Mouse (Mus musculus): ENCODE data around the gene Gpc5. TPM values are rescaled to one million over a fixed set of nuclear protein-coding genes. Genes with fewer than 3 reads are reported as not detected.
A peak's percentile ranks its signal among the peaks of the same experiment; 100 is the strongest.

Gpc5 gene
- polyA plus RNA-seq, 1 experiment from 2014 or later: 0.05 TPM

DNA sequence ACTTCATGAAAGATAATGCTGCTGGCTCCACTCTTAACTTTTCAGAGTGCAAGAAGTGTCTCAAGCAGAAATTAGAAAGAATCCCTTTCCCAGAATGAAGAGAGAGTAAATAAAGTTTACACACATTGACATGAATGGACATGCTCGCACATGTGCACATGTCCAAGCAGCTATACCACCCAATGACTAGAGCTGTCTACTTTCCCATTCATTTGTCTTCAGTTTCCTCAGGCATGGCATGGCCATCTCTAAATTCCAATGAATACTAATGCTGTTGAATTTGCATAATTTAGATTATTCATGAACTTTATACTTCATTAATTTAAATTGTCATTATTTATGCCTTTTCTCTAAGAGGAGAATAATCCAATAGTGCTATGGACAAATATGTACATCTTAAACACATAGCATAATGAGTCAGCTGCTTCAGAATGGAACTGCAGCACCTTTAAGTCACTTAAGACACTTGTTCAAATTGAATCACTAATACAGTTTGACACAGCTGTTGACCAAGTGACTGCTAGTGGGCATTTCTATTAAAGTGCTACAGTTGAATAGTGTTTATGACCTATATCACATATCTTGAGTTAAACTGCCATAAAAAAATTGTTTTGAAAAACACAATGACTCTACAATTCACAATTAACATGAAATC lies 752.9 kb downstream of the Gpc5 start:
- Histone ChIP-seq H3K9me3 (replicated peaks; ENCODE audit: control insufficient read depth, low read length) (no peaks in the 10 kb centered on the region), H3K27ac (ENCODE audit: low read length) (no peak overlapping the region), H3K36me3 (ENCODE audit: control insufficient read depth, insufficient read depth) (no peaks in the 10 kb centered on the region), H3K4me1 (ENCODE audit: control insufficient read depth, low read depth, low read length) (no peaks in the 10 kb centered on the region), H3K9ac (ENCODE audit: low read depth, low read length) (no peak overlapping the region), H3K4me3 (ENCODE audit: low read depth, low read length) (no peak overlapping the region), H3K4me2 (ENCODE audit: low read depth, low read length) (no peak overlapping the region), H3K27me3 (ENCODE audit: control insufficient read depth, insufficient read depth, low read depth, low read length) (no peaks in the 10 kb centered on the region)
- ATAC-seq (ENCODE audit: low read depth): no peak
- WGBS (ENCODE audit: insufficient replicate concordance): 67% methylated on average over 1 of the region's 1 CpGs

DNA sequence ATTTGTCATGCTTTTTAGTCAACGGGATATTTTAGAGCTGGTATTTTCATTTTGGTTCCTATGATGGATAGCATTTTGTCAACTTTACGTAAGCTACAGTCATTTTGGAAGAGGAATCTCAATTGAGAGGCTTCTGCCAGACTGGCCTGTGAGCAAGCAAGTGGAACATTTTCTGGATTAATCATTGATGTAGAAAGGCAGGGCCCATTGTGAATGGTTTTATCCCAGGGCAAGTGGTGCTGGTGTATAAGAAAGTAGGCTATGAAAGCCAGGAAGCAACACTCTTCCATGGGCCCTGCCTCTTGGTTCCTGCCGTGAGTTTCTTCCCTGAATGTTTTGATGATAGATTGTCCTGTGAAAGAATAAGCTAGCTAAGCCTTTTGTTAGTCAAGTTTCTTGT lies 777.1 kb downstream of the Gpc5 start:
- Histone ChIP-seq H3K36me3 (ENCODE audit: control insufficient read depth, insufficient read depth) (no peaks in the 10 kb centered on the region), H3K27ac (ENCODE audit: low read length) (no peak overlapping the region), H3K9me3 (replicated peaks; ENCODE audit: control insufficient read depth, low read length) (no peaks in the 10 kb centered on the region), H3K4me3 (ENCODE audit: low read depth, low read length) (no peak overlapping the region), H3K4me1 (ENCODE audit: control insufficient read depth, low read depth, low read length) (no peaks in the 10 kb centered on the region), H3K27me3 (ENCODE audit: control insufficient read depth, insufficient read depth, low read depth, low read length) (no peaks in the 10 kb centered on the region), H3K9ac (ENCODE audit: low read depth, low read length) (no peak overlapping the region), H3K4me2 (ENCODE audit: low read depth, low read length) (no peak overlapping the region)
- ATAC-seq (ENCODE audit: low read depth): no peak
- 63% methylated on average over 3 of the region's 3 CpGs for WGBS (ENCODE audit: insufficient replicate concordance)

DNA sequence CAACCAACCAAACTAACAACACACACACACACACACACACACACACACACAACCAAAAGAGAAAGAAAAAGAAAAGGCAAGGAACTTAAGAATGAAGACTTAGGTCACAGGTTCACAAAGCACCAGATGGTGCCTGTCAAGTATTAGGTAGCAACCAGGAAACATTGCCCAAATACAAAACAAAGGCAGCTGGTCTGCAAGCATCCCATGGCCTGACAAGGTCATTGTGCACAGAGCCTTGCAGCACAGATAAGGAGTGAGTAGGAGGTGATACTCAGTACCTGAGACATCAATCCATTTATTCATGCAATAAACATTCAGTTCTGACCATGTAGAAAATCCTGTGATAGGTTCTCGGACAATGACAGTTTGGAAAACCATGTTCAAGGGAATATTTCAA lies 884.0 kb downstream of the Gpc5 start:
- WGBS (ENCODE audit: insufficient replicate concordance): 68% methylated on average over 1 of the region's 1 CpGs
- Histone ChIP-seq H3K4me1 (ENCODE audit: control insufficient read depth, low read depth, low read length) (no peaks in the 10 kb centered on the region), H3K27ac (ENCODE audit: low read length) (no peak overlapping the region), H3K27me3 (ENCODE audit: control insufficient read depth, insufficient read depth, low read depth, low read length) (no peaks in the 10 kb centered on the region), H3K36me3 (ENCODE audit: control insufficient read depth, insufficient read depth) (no peaks in the 10 kb centered on the region), H3K4me3 (ENCODE audit: low read depth, low read length) (no peak overlapping the region), H3K9ac (ENCODE audit: low read depth, low read length) (no peak overlapping the region), H3K4me2 (ENCODE audit: low read depth, low read length) (no peak overlapping the region), H3K9me3 (replicated peaks; ENCODE audit: control insufficient read depth, low read length) (no peaks in the 10 kb centered on the region)
- ATAC-seq (ENCODE audit: low read depth): no peak

DNA sequence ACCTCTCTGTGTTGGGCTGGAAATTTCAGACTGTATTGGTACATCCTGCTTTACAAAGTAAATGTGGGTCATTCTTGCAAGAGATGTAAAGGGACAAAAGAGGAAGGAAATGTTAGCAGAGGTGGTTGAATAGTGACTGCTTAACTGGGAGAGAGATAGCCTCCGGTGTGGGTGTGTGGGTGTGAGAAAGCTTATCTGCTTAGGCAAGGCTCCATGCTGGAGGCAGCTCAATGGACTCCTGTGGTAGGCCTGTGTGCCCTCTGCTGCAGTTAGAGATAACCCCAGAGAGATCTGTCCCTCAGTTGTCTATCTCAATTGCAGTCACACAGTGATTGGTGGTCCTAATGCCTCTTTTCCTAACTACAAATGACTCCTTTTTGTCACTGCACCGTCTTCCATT lies 887.2 kb downstream of the Gpc5 start:
- no peak overlapping the region for H3K9ac ChIP-seq (ENCODE audit: low read depth, low read length)
- H3K4me1 ChIP-seq (ENCODE audit: control insufficient read depth, low read depth, low read length): no peaks in the 10 kb centered on the region
- H3K36me3 ChIP-seq (ENCODE audit: control insufficient read depth, insufficient read depth): no peaks in the 10 kb centered on the region
- no peaks in the 10 kb centered on the region for H3K27me3 ChIP-seq (ENCODE audit: control insufficient read depth, insufficient read depth, low read depth, low read length)
- peak; percentile 98 for ATAC-seq (ENCODE audit: low read depth)
- no peak overlapping the region for H3K27ac ChIP-seq (ENCODE audit: low read length)
- no peak overlapping the region for H3K4me2 ChIP-seq (ENCODE audit: low read depth, low read length)
- no peaks in the 10 kb centered on the region for H3K9me3 ChIP-seq (replicated peaks; ENCODE audit: control insufficient read depth, low read length)
- no peak overlapping the region for H3K4me3 ChIP-seq (ENCODE audit: low read depth, low read length)
- WGBS (ENCODE audit: insufficient replicate concordance): 8% methylated on average over 2 of the region's 2 CpGs

DNA sequence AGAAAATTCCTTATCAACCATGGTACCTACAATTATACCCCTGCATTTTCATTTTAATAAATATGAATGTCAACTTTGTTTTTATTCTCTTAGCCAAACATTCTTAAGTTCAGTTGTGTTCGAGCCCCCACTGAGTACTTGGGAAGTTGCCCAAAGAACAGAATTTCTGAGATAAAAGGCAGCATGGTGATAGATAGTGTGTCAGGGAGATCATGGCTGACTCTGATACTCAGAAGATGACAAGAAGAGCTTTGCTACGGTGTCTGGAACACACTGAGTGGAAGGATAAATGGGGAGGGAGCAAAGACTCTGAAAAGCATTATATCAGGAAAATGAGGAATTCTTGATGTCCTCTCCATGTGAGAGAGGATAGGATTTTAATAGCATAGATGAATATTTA lies 898.7 kb downstream of the Gpc5 start:
- WGBS (ENCODE audit: insufficient replicate concordance): 27% methylated on average over 2 of the region's 2 CpGs

DNA sequence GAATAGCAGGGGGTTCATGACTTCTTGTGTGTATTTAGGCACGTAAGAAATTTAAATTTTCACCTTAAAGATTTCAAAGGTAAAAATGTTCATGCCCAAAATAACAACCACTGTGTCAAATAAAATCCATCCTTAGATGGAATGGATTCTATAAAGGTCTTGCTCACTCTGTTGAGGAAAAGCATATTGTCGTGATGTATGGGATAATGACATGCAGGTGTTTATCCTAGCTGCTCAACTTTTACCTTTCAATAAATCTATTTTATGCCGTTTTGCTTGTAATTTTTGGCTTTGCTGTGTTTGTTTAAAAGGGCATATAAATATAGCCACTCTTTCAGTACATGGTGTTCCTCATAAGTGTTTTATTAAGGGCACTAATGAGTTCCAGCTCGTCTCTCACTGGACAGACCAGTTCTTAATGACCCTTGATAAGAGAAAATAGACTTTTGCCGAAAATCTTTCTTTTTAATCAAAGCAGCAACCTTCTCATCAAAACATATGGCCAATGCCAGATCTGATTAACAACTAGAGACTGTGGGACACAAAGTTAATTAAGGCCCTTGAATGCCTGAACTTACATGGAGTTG lies 901.6 kb downstream of the Gpc5 start:
- no peaks in the 10 kb centered on the region for H3K36me3 ChIP-seq (ENCODE audit: control insufficient read depth, insufficient read depth)
- no peak overlapping the region for H3K4me2 ChIP-seq (ENCODE audit: low read depth, low read length)
- H3K9me3 ChIP-seq (replicated peaks; ENCODE audit: control insufficient read depth, low read length): no peaks in the 10 kb centered on the region
- WGBS (ENCODE audit: insufficient replicate concordance): 54% methylated on average over 5 of the region's 5 CpGs
- no peak overlapping the region for H3K4me3 ChIP-seq (ENCODE audit: low read depth, low read length)
- no peak for ATAC-seq (ENCODE audit: low read depth)
- H3K4me1 ChIP-seq (ENCODE audit: control insufficient read depth, low read depth, low read length): no peaks in the 10 kb centered on the region
- H3K27ac ChIP-seq (ENCODE audit: low read length): no peak overlapping the region
- H3K27me3 ChIP-seq (ENCODE audit: control insufficient read depth, insufficient read depth, low read depth, low read length): no peaks in the 10 kb centered on the region
- no peak overlapping the region for H3K9ac ChIP-seq (ENCODE audit: low read depth, low read length)

More for the DNA sequence above, 898.7 kb downstream of the Gpc5 start:
- H3K4me3 ChIP-seq (ENCODE audit: low read depth, low read length): no peak overlapping the region
- H3K4me2 ChIP-seq (ENCODE audit: low read depth, low read length): no peak overlapping the region
- H3K9ac ChIP-seq (ENCODE audit: low read depth, low read length): no peak overlapping the region
- no peaks in the 10 kb centered on the region for H3K9me3 ChIP-seq (replicated peaks; ENCODE audit: control insufficient read depth, low read length)
- H3K4me1 ChIP-seq (ENCODE audit: control insufficient read depth, low read depth, low read length): no peaks in the 10 kb centered on the region
- ATAC-seq (ENCODE audit: low read depth): no peak
- H3K27ac ChIP-seq (ENCODE audit: low read length): no peak overlapping the region
- no peaks in the 10 kb centered on the region for H3K36me3 ChIP-seq (ENCODE audit: control insufficient read depth, insufficient read depth)
- H3K27me3 ChIP-seq (ENCODE audit: control insufficient read depth, insufficient read depth, low read depth, low read length): no peaks in the 10 kb centered on the region

DNA sequence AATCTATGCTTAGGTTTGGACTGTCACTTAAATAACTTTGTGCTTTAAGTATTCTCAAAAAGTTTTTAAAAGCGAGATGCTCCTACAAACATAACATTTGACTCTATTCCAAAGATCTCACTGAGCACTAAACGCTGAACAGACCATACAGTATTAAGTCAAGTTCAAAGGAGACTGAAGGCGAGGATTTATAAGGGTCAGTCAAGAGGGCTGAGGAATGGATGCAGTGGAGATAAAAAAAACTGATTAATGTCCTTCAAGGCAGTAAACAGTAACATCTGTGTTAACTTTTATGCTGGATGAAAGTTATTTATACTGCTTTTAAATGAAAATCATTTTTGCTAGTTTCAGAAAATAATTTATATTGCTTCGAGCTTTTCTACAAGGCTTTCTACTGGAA lies 906.9 kb downstream of the Gpc5 start:
- Histone ChIP-seq H3K4me2 (ENCODE audit: low read depth, low read length) (no peak overlapping the region), H3K9me3 (replicated peaks; ENCODE audit: control insufficient read depth, low read length) (no peaks in the 10 kb centered on the region), H3K27ac (ENCODE audit: low read length) (no peak overlapping the region), H3K36me3 (ENCODE audit: control insufficient read depth, insufficient read depth) (no peaks in the 10 kb centered on the region), H3K4me3 (ENCODE audit: low read depth, low read length) (no peak overlapping the region), H3K9ac (ENCODE audit: low read depth, low read length) (no peak overlapping the region), H3K27me3 (ENCODE audit: control insufficient read depth, insufficient read depth, low read depth, low read length) (no peaks in the 10 kb centered on the region), H3K4me1 (ENCODE audit: control insufficient read depth, low read depth, low read length) (no peaks in the 10 kb centered on the region)
- 60% methylated on average over 4 of the region's 4 CpGs for WGBS (ENCODE audit: insufficient replicate concordance)
- ATAC-seq (ENCODE audit: low read depth): no peak

DNA sequence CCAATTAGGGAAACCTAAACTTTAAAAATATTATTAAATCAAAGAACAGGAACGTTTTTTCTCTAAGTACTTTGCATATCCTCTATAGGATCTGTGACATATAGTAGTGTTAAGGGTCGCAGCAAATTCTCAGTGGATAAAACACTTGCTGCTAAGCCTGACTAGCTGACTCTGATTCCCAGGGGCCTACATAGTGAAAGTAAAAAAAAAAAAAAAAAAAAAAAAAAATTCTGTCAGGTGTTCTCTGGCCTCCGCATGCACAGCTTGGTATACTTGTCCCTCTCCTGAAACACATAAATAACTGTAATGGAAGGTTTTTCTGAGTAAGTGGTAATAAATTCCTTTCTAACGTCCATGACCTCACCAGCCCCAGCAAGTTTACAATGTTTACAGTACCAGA lies 995.0 kb downstream of the Gpc5 start:
- no peak overlapping the region for H3K4me3 ChIP-seq (ENCODE audit: low read depth, low read length)
- H3K9me3 ChIP-seq (replicated peaks; ENCODE audit: control insufficient read depth, low read length): no peaks in the 10 kb centered on the region
- H3K36me3 ChIP-seq (ENCODE audit: control insufficient read depth, insufficient read depth): no peaks in the 10 kb centered on the region
- ATAC-seq (ENCODE audit: low read depth): no peak
- H3K27me3 ChIP-seq (ENCODE audit: control insufficient read depth, insufficient read depth, low read depth, low read length): no peaks in the 10 kb centered on the region
- 51% methylated on average over 4 of the region's 4 CpGs for WGBS (ENCODE audit: insufficient replicate concordance)
- H3K4me2 ChIP-seq (ENCODE audit: low read depth, low read length): no peak overlapping the region
- H3K27ac ChIP-seq (ENCODE audit: low read length): no peak overlapping the region
- no peak overlapping the region for H3K9ac ChIP-seq (ENCODE audit: low read depth, low read length)
- H3K4me1 ChIP-seq (ENCODE audit: control insufficient read depth, low read depth, low read length): no peaks in the 10 kb centered on the region

DNA sequence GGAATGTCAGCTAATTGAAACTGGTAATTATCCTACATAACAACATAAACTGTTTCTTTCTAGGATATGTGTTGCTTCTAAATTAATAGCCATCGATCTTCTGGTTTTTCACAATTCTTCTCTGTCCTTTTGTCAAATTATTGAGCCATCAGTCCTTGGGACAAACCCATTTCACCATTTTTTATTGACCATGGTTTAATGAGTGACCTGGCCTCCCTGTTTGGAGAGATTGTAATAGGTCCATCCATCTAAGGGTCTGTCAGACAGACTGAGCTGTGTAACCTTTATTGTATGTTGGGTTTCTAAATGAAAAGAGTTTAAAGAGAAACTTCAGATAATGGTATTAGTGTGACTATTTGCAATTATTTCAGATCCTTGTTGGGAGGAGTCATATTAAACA lies 1035.9 kb downstream of the Gpc5 start:
- no peak overlapping the region for H3K4me3 ChIP-seq (ENCODE audit: low read depth, low read length)
- ATAC-seq (ENCODE audit: low read depth): no peak
- H3K4me2 ChIP-seq (ENCODE audit: low read depth, low read length): no peak overlapping the region
- no peaks in the 10 kb centered on the region for H3K4me1 ChIP-seq (ENCODE audit: control insufficient read depth, low read depth, low read length)
- 58% methylated on average over 1 of the region's 1 CpGs for WGBS (ENCODE audit: insufficient replicate concordance)
- no peak overlapping the region for H3K27ac ChIP-seq (ENCODE audit: low read length)
- no peaks in the 10 kb centered on the region for H3K9me3 ChIP-seq (replicated peaks; ENCODE audit: control insufficient read depth, low read length)
- no peaks in the 10 kb centered on the region for H3K36me3 ChIP-seq (ENCODE audit: control insufficient read depth, insufficient read depth)
- H3K27me3 ChIP-seq (ENCODE audit: control insufficient read depth, insufficient read depth, low read depth, low read length): no peaks in the 10 kb centered on the region
- no peak overlapping the region for H3K9ac ChIP-seq (ENCODE audit: low read depth, low read length)

All from liver, embryonic 16.5 days (tissue).